Mouse (Mus musculus) E14TG2a.4 (cell line): ENCODE results near the gene Pgpep1l.

Experiments
- CTCF ChIP-seq: conservative IDR thresholded peaks from 2 replicates; pipeline ENCODE4 v1.5.1; 2014; ENCODE audit warnings: low read length
- NANOG ChIP-seq: IDR thresholded peaks from 2 replicates; pipeline ENCODE4 v1.6.1; 2014; ENCODE audit warnings: borderline replicate concordance, low read length, mixed read lengths
- POU5F1 ChIP-seq: IDR thresholded peaks from 2 replicates; pipeline ENCODE4 v1.6.1; 2014; ENCODE audit warnings: low read length, borderline replicate concordance

- no peak for TF ChIP-seq CTCF
- TF ChIP-seq POU5F1 = no peak
- TF ChIP-seq NANOG = no peak
These were observed 27.6 kb upstream of the Pgpep1l start for GRCm38 (mm10) chr7:68291603-68292002.
